Comparison of ENCODE assay signal across 9 mouse cellular contexts in the genomic region with DNA sequence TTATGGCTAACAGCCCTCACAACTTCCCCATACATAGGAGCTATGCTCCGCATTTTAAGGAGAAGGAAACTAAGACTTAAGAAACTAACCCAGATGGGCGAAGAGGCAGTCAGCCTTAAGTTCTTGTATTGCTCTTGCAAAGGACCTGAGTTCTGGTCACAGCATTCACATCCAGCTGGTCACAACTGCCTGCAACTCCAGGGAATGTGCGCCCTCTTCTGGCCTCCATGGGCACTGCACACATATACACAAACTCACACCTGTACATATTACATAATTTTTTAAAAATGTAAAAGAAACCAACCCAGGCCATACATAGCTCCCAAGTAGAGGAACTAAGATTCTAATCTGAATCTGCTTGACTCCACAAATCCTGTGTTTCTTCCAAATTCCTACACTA. TPM values are rescaled to one million over a fixed set of nuclear protein-coding genes. Genes with fewer than 3 reads are reported as not detected.
A peak's percentile ranks its signal among the peaks of the same experiment; 100 is the strongest.
DNase-seq lines count a peak whose midpoint lies in the region; ATAC-seq and TF ChIP-seq lines count a peak whose summit lies in the region.
"Had no signal": no experiment of that assay in that cellular context is flagged by ENCODE, and none has a peak within 500 bp of the region (broad histone marks: within the 10 kb centered on the region; RNA-seq: fewer than 3 reads in every experiment).

No protein-coding gene starts in this region.

- no peaks in the 10 kb centered on the region for H3K36me3 ChIP-seq in lung, postnatal 0 days (ENCODE audit: insufficient read depth, low read length)
- H3K36me3 ChIP-seq in neural tube, embryonic 11.5 days (ENCODE audit: control insufficient read depth, insufficient read depth, low read length) = no peaks in the 10 kb centered on the region
- H3K36me3 ChIP-seq: lung, embryonic 15.5 days had no signal

- H3K27me3 ChIP-seq in lung, postnatal 0 days (replicated peaks; ENCODE audit: insufficient read depth, low read length) = no peaks in the 10 kb centered on the region
- no peaks in the 10 kb centered on the region for H3K27me3 ChIP-seq in neural tube, embryonic 11.5 days (ENCODE audit: control insufficient read depth, insufficient read depth, low read length)
- H3K27me3 ChIP-seq: lung, embryonic 15.5 days had no signal

- ATAC-seq in lung, postnatal 0 days = no peak
- ATAC-seq in neural tube, embryonic 11.5 days (ENCODE audit: insufficient read depth, low FRiP score, low TSS enrichment) = no peak

- 64% methylated on average over 3 of the region's 3 CpGs for WGBS in lung, postnatal 0 days
- 60% methylated on average over 3 of the region's 3 CpGs for WGBS in neural tube, embryonic 11.5 days

- no peak overlapping the region for H3K9ac ChIP-seq in lung, postnatal 0 days (replicated peaks; ENCODE audit: low read depth)
- no peak overlapping the region for H3K9ac ChIP-seq in neural tube, embryonic 11.5 days (ENCODE audit: low read length)
- H3K9ac ChIP-seq: lung, embryonic 15.5 days had no signal

- H3K4me3 ChIP-seq in lung, postnatal 0 days (ENCODE audit: low read depth, low read length) = no peak overlapping the region
- H3K4me3 ChIP-seq in neural tube, embryonic 11.5 days (ENCODE audit: low read depth, low read length) = no peak overlapping the region
- H3K4me3 ChIP-seq: lung, embryonic 15.5 days had no signal

- no peak overlapping the region for H3K4me2 ChIP-seq in lung, postnatal 0 days (replicated peaks; ENCODE audit: low read depth, low read length)
- H3K4me2 ChIP-seq in neural tube, embryonic 11.5 days (ENCODE audit: low read depth) = no peak overlapping the region
- H3K4me2 ChIP-seq: lung, embryonic 15.5 days had no signal

- DNase-seq in adrenal gland, postnatal 25 days = peak; percentile 18
- no peak for DNase-seq in adrenal gland, adult 2 months
- no peak for DNase-seq in lung, postnatal 0 days (ENCODE audit: low spot score)
- DNase-seq in lung, postnatal 25 days (ENCODE audit: low spot score) = no peak
- DNase-seq in c-Kit-positive CD71-positive TER-119-positive erythroid progenitor cells, embryonic 14.5 days (ENCODE audit: low spot score) = peak; percentile 29
- peak; percentile 29 for DNase-seq in neural tube, embryonic 11.5 days (ENCODE audit: low spot score)
- no peak for DNase-seq in kidney, adult 8-10 months
- no peak for DNase-seq in gastrocnemius, postnatal 4 days (ENCODE audit: low spot score in 2 of 2)

- no peak for TF ChIP-seq EP300 in lung, postnatal 0 days (IDR thresholded peaks at IDR 0.05)

- no peak overlapping the region for H3K27ac ChIP-seq in lung, postnatal 0 days (ENCODE audit: low read length)
- H3K27ac ChIP-seq in neural tube, embryonic 11.5 days (ENCODE audit: low read depth, low read length) = no peak overlapping the region
- H3K27ac ChIP-seq: lung, embryonic 15.5 days had no signal

- TF ChIP-seq CTCF in lung, postnatal 0 days (IDR thresholded peaks at IDR 0.05) = peak; percentile 67

- H3K4me1 ChIP-seq in lung, postnatal 0 days (ENCODE audit: insufficient read depth, low read depth, low read length) = no peaks in the 10 kb centered on the region
- H3K4me1 ChIP-seq in neural tube, embryonic 11.5 days (ENCODE audit: control insufficient read depth, insufficient read depth, low read length) = no peaks in the 10 kb centered on the region
- H3K4me1 ChIP-seq: lung, embryonic 15.5 days had no signal

- H3K9me3 ChIP-seq in lung, postnatal 0 days (ENCODE audit: low read length) = no peaks in the 10 kb centered on the region
- H3K9me3 ChIP-seq in neural tube, embryonic 11.5 days (ENCODE audit: control insufficient read depth, low read length) = no peaks in the 10 kb centered on the region
- H3K9me3 ChIP-seq: lung, embryonic 15.5 days had no signal

RNA-seq across cellular contexts. Expression of a gene that starts 14.8 kb away (rescaled TPM):
- total RNA-seq in adrenal gland, postnatal 25 days (2021) = 19.3 and 21.0 TPM in 2 replicates
- 10 to 100 TPM; 19.6 to 19.9 TPM for total RNA-seq in adrenal gland, adult 2 months (2021)
- polyA plus RNA-seq in adrenal gland, adult 2 months (2012; rRNA removed) = 0.92 and 0.96 TPM in 2 replicates
- 23.0 and 23.3 TPM in 2 replicates for polyA plus RNA-seq in lung, postnatal 0 days (2015; fragmentation: Nextera tagmentation; extraction: Ambion mirVana)
- 45.6 and 48.3 TPM in 2 replicates for polyA plus RNA-seq in neural tube, embryonic 11.5 days (2014; fragmentation: Nextera tagmentation; extraction: Ambion mirVana)
- total RNA-seq in gastrocnemius, postnatal 4 days (2021) = 10 to 100 TPM; 13.3 to 15.3 TPM

RNA-seq across cellular contexts. Expression of a gene that starts 37.1 kb away (rescaled TPM):
- total RNA-seq in adrenal gland, postnatal 25 days (2021) = 48.0 and 48.2 TPM in 2 replicates
- 10 to 100 TPM; 47.1 to 58.6 TPM for total RNA-seq in adrenal gland, adult 2 months (2021)
- 26.3 and 37.4 TPM in 2 replicates for polyA plus RNA-seq in adrenal gland, adult 2 months (2012; rRNA removed)
- polyA plus RNA-seq in lung, postnatal 0 days (2015; fragmentation: Nextera tagmentation; extraction: Ambion mirVana) = 7.4 and 8.8 TPM in 2 replicates
- 18.6 and 20.1 TPM in 2 replicates for polyA plus RNA-seq in neural tube, embryonic 11.5 days (2014; fragmentation: Nextera tagmentation; extraction: Ambion mirVana)
- 10 to 100 TPM; 40.7 to 46.2 TPM for total RNA-seq in gastrocnemius, postnatal 4 days (2021)

Comparison
In these comparisons a context has a peak if more than half of its experiments do, and no peak if none do; other contexts are left out.
1. DNase-seq: peak in adrenal gland, postnatal 25 days (single experiment), c-Kit-positive CD71-positive TER-119-positive erythroid progenitor cells, embryonic 14.5 days (single experiment) and neural tube, embryonic 11.5 days (single experiment); none in adrenal gland, adult 2 months (single experiment), lung, postnatal 0 days (single experiment), lung, postnatal 25 days (single experiment), kidney, adult 8-10 months (0 of 2) and gastrocnemius, postnatal 4 days (0 of 2).